Mouse (Mus musculus) activated CD4-positive, CD25-positive, alpha-beta regulatory T cell (primary cell): ENCODE data around the gene Prrg4. TPM values are rescaled to one million over a fixed set of nuclear protein-coding genes. Genes with fewer than 3 reads are reported as not detected.

ENCODE experiments used
- polyA plus RNA-seq, 2 experiments: library from polyadenylated mRNA; unstranded; fragments of 100-300 nt; shearing (Covaris generic); gene quantifications; one replicate each; pipeline ENCODE4 v1.2.1; 2017

Gene Prrg4
- polyA plus RNA-seq: under 1 TPM; 0.80 to 0.92 TPM

DNA sequence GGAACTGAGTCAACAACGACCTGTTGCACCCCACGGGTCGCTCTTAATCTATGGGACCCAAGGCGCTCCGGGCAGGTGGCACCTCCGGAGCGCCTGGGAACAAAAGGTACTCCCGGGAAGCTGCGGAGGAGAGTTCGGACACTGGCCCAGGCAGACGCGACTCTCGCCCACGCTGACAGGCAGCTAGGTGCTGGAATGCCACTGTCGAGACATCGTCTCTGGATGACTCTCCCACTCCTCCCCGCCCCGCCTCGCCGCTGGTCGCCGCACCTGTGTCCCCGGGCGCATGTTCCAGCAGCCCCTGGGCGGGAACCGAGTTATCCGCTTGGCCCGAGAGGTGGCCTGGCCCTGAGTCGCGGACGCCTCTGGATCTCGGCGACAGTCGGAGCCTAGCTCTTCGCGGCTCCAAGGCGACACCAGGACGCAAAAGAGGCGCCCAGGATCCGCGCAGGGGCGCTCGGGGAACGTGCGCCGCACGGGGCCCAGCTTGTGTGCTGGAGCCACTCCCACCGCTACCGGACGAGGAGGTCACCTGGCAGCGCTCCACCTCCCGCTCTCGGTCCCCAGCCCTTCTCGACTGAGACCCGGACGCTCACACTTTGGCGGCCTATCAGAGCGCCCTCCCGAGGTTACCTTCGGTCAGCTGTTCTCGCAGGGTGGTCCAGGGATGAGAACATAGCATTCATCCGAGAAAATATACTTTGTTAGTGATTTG is at the start of gene Prrg4:
Gene Prrg4, minus strand, starts transcription at position 601 of the 715 bp plus-strand sequence.

GRCm38 (mm10) chr2:104867282-104867855 is 17.7 kb upstream of the Prrg4 start, which contains the start of gene Ccdc73:
Gene Ccdc73 (plus strand): TSS chr2:104867805.

DNA sequence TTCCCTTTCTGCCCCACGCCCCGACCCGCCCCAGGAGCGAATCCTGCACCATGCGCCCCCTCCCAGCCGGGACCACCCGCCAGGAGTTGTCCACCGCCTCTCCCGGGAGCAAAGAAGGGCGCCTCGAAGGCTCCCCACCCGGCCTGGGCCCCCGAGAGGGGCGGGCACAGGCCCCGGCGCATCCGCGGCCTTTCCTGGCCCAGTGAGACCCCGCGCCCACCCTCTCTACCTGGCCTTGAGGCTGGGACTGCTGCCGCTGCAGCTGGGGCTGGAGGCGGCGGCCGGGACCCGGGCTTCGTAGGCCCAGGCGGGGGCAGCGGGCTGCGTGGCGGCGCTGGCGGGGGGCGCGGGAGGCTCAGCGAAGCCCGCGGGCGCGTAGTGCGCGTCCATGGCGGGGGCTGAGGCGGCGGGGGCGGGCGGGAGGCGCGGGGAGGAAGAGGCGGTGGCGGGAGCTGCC is 33.3 kb downstream of the Prrg4 start, which contains the start of gene Qser1:
Gene Qser1, minus strand, starts transcription at position 390 of the 457 bp plus-strand sequence.

Other genes with a start within 250 kb of the Prrg4 start
- gene Tcp11l1, start 137.7 kb downstream of the Prrg4 start, polyA plus RNA-seq: under 1 TPM; 0.38 to 0.87 TPM
- under 1 TPM in 1 of 2 experiments, not detected in 1; 0.97 TPM for gene Pin1rt1, start 133.5 kb downstream of the Prrg4 start, polyA plus RNA-seq
- under 1 TPM in 1 of 2 experiments, not detected in 1; 0.28 TPM for gene Depdc7, start 107.0 kb downstream of the Prrg4 start, polyA plus RNA-seq
- 1 to 10 TPM in 1 of 2 experiments, under 1 TPM in 1; 0.81 to 1.6 TPM for gene Qser1, start 33.1 kb downstream of the Prrg4 start, polyA plus RNA-seq
- gene Ccdc73, start 17.9 kb upstream of the Prrg4 start, polyA plus RNA-seq: 1 to 10 TPM; 2.6 to 3.3 TPM
- gene Eif3m, start 167.2 kb upstream of the Prrg4 start, polyA plus RNA-seq: 100 to 1,000 TPM; 284 to 332 TPM
- not detected for gene Gm11060, start 242.1 kb upstream of the Prrg4 start, polyA plus RNA-seq